Mouse (Mus musculus) hindbrain, embryonic 11.5 days (tissue): ENCODE results near the gene Sirt2. TPM values are rescaled to one million over a fixed set of nuclear protein-coding genes. Genes with fewer than 3 reads are reported as not detected.

Experiments
- ATAC-seq: fragments of 200-750 bp; cut with Nextera tagmentation; 2 replicates; pipeline ENCODE4 v1.8.0; 2017; ENCODE audit warnings: mild to moderate bottlenecking, moderate TSS enrichment, moderate library complexity; ENCODE audit not compliant: low FRiP score
- DNase-seq: peaks from one replicate; pipeline ENCODE4 v3.0.0-alpha.2; 2015; ENCODE audit warnings: low spot score
- H3K27ac ChIP-seq: fragments of 300-500 bp; sonication (generic); 2 replicates; pipeline ENCODE4 v1.5.1; 2014; ENCODE audit warnings: mild to moderate bottlenecking, low read depth, low read length
- H3K27me3 ChIP-seq: fragments of 300-500 bp; sonication (generic); 2 replicates; pipeline ENCODE4 v1.6.1; 2014; ENCODE audit warnings: mild to moderate bottlenecking, low read length, moderate library complexity, mixed read lengths; ENCODE audit not compliant: control insufficient read depth, insufficient read depth
- H3K36me3 ChIP-seq: fragments of 300-500 bp; sonication (generic); 2 replicates; pipeline ENCODE4 v1.6.1; 2014; ENCODE audit warnings: mild to moderate bottlenecking, low read length, moderate library complexity, mixed read lengths; ENCODE audit not compliant: control insufficient read depth, insufficient read depth
- H3K4me1 ChIP-seq: fragments of 300-500 bp; sonication (generic); replicated peaks from 2 replicates; pipeline ENCODE4 v1.6.1; 2014; ENCODE audit warnings: low read length, mixed read lengths; ENCODE audit not compliant: control insufficient read depth, insufficient read depth
- H3K4me2 ChIP-seq: fragments of 300-500 bp; sonication (generic); replicated peaks from 2 replicates; pipeline ENCODE4 v1.6.1; 2014; ENCODE audit warnings: mild to moderate bottlenecking, low read depth, low read length
- H3K4me3 ChIP-seq: fragments of 300-500 bp; sonication (generic); 2 replicates; pipeline ENCODE4 v1.5.1; 2014; ENCODE audit warnings: low read depth, low read length
- H3K9ac ChIP-seq: fragments of 300-500 bp; sonication (generic); 2 replicates; pipeline ENCODE4 v1.6.1; 2014; ENCODE audit warnings: low read depth, low read length
- H3K9me3 ChIP-seq: fragments of 300-500 bp; sonication (generic); 2 replicates; pipeline ENCODE4 v1.6.1; 2016; ENCODE audit warnings: low read length; ENCODE audit not compliant: control insufficient read depth
- WGBS: fragments of 180-500 bp; shearing (Covaris S2); extraction: QIAGEN DNeasy Blood & Tissue Kit; methylation state at CpG from one replicate; pipeline ENCODE4 v1.1.7; 2014; 5-methylcytosine and 5-hydroxymethylcytosine counted together
- polyA plus RNA-seq: library from polyadenylated mRNA; unstranded; fragments of >200 nt; fragmentation: Nextera tagmentation; extraction: Ambion mirVana; gene quantifications from 2 replicates; pipeline ENCODE4 v1.2.1, GENCODE M21; 2014

Sirt2 gene
- polyA plus RNA-seq: 79.1 and 80.3 TPM in 2 replicates

DNA sequence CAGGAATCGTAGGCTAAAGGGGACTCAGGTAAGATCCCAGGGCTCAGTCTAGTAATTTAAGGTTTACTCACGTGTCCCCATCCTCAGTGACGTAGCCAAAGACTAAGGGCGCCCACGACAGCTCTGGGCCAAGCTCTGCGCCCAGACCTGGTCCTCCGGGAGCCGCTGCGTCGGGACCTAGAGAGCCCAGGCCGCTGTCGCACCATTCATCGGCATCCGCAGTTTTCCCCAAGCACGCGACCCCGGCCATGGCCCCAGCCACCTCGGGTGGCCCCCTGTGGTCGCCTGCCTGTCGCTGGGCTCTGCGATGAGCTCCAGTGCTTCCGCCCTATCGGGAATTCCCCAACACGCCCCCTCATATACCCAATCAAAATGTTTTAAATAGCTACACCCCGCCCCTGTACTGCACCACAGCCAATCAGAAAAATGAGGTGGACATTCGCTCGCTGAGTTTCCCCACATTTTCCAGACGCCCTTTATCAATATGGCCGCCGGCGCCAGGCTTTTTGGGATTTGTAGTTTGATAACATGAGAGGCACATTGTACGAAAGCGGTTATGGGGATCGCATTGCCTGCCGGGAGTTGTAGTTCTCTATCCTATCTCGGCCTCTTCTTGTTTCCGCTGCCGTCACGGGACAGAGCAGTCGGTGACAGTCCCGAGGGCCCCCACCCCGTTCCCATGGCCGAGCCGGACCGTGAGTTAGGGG, at the start of gene Sirt2:
Sirt2 (plus strand) TSS at position 563 of the 707 bp plus-strand sequence.
- H3K27ac ChIP-seq: no peak within 1 kb of the TSS
- WGBS: under 1% methylated on average over 45 of the region's 45 CpGs
- H3K4me2 ChIP-seq: peak within 1 kb of the TSS; percentile 64
- peak; percentile 97 for DNase-seq
- no peaks in the 10 kb centered on the region for H3K36me3 ChIP-seq
- no peaks in the 10 kb centered on the region for H3K9me3 ChIP-seq
- H3K4me3 ChIP-seq: peak within 1 kb of the TSS; percentile 80
- H3K27me3 ChIP-seq: no peaks in the 10 kb centered on the region
- peak within 1 kb of the TSS; percentile 66 for H3K9ac ChIP-seq
- peak; percentile 99 for ATAC-seq
- no peaks in the 10 kb centered on the region for H3K4me1 ChIP-seq

GRCm38 (mm10) chr7:28717726-28718125, 48.8 kb upstream of the Sirt2 start:
- H3K4me1 ChIP-seq: no peaks in the 10 kb centered on the region
- no peaks in the 10 kb centered on the region for H3K9me3 ChIP-seq
- ATAC-seq (no peak), DNase-seq (no peak)
- no peak overlapping the region for H3K27ac ChIP-seq
- H3K4me2 ChIP-seq: no peak overlapping the region
- H3K27me3 ChIP-seq: no peaks in the 10 kb centered on the region
- H3K4me3 ChIP-seq: no peak overlapping the region
- no peaks in the 10 kb centered on the region for H3K36me3 ChIP-seq
- no peak overlapping the region for H3K9ac ChIP-seq
- 89% methylated on average over 10 of the region's 10 CpGs for WGBS

- Histone ChIP-seq H3K36me3 (no peaks in the 10 kb centered on the region), H3K9ac (no peak overlapping the region), H3K4me3 (no peak overlapping the region), H3K9me3 (no peaks in the 10 kb centered on the region), H3K4me2 (no peak overlapping the region), H3K27me3 (no peaks in the 10 kb centered on the region), H3K27ac (no peak overlapping the region), H3K4me1 (no peaks in the 10 kb centered on the region)
- DNase-seq (no peak), ATAC-seq (no peak)
- 61% methylated on average over 4 of the region's 4 CpGs for WGBS
These were observed 47.4 kb upstream of the Sirt2 start for GRCm38 (mm10) chr7:28719159-28719558.

DNA sequence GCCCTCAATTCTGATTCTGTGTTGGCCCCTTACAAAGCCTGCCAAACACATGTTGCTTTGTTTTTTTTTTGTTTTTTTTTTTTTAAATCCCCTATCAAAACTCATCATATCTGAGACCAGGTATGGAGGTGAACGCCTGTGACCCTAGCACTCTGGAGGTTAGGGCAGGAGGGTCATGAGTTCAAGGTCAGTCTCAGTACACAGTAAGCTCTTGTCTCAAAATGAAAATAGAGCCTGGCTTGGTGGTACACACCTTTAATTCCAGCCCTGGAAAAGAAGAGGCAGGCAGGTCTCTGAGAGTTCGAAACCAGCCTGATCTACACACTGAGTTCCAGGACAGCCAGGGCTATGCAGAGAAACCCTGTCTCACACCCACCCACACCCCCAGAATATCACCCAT, 46.9 kb upstream of the Sirt2 start:
- Histone ChIP-seq H3K36me3 (no peaks in the 10 kb centered on the region), H3K27ac (no peak overlapping the region), H3K4me2 (no peak overlapping the region), H3K9ac (no peak overlapping the region), H3K4me1 (no peaks in the 10 kb centered on the region), H3K27me3 (no peaks in the 10 kb centered on the region), H3K9me3 (no peaks in the 10 kb centered on the region), H3K4me3 (no peak overlapping the region)
- 95% methylated on average over 2 of the region's 2 CpGs for WGBS
- no peak for ATAC-seq
- no peak for DNase-seq

GRCm38 (mm10) chr7:28720753-28721537, 45.6 kb upstream of the Sirt2 start:
- no peaks in the 10 kb centered on the region for H3K36me3 ChIP-seq
- ATAC-seq: no peak
- 61% methylated on average over 3 of the region's 3 CpGs for WGBS

DNA sequence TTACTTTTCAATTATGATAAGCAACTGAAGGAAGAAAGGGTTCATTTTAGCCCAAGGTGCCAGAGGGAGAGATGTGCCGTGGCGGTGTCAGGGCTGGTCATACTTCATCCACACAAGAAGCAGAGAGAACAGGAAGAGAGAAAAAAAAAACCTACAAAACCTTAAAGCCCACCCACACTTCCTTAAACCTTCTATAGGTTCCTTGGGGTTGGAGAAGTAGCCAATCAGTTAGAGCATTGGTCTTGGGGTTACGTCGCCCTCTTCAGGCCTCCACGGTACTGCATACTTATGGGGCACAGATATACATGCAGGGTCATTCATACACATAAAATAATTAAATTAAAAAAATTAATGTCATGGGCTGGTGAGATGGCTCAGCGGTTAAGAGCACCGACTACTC, 44.5 kb upstream of the Sirt2 start:
- no peaks in the 10 kb centered on the region for H3K9me3 ChIP-seq
- H3K36me3 ChIP-seq: no peaks in the 10 kb centered on the region
- ATAC-seq (no peak), DNase-seq (no peak)
- 92% methylated on average over 7 of the region's 7 CpGs for WGBS
- no peak overlapping the region for H3K4me2 ChIP-seq
- no peak overlapping the region for H3K27ac ChIP-seq
- H3K4me1 ChIP-seq: no peaks in the 10 kb centered on the region
- H3K9ac ChIP-seq: no peak overlapping the region
- H3K27me3 ChIP-seq: no peaks in the 10 kb centered on the region
- no peak overlapping the region for H3K4me3 ChIP-seq

More at GRCm38 (mm10) chr7:28720753-28721537, 45.6 kb upstream of the Sirt2 start:
- Histone ChIP-seq H3K27ac (no peak overlapping the region), H3K9me3 (no peaks in the 10 kb centered on the region), H3K27me3 (no peaks in the 10 kb centered on the region), H3K4me3 (no peak overlapping the region), H3K9ac (no peak overlapping the region), H3K4me2 (no peak overlapping the region), H3K4me1 (no peaks in the 10 kb centered on the region)
- DNase-seq: no peak

- Histone ChIP-seq H3K4me3 (no peak overlapping the region), H3K4me1 (no peaks in the 10 kb centered on the region), H3K4me2 (no peak overlapping the region), H3K36me3 (no peaks in the 10 kb centered on the region), H3K27ac (no peak overlapping the region), H3K9ac (no peak overlapping the region), H3K9me3 (no peaks in the 10 kb centered on the region), H3K27me3 (no peaks in the 10 kb centered on the region)
- 94% methylated on average over 2 of the region's 2 CpGs for WGBS
- DNase-seq (no peak), ATAC-seq (no peak)
These were observed 41.9 kb upstream of the Sirt2 start for GRCm38 (mm10) chr7:28724613-28725012.

GRCm38 (mm10) chr7:28726600-28726999, 39.9 kb upstream of the Sirt2 start:
- Histone ChIP-seq H3K27me3 (no peaks in the 10 kb centered on the region), H3K36me3 (no peaks in the 10 kb centered on the region), H3K4me2 (no peak overlapping the region), H3K9me3 (no peaks in the 10 kb centered on the region; the same call in 1 of the 2 replicates), H3K4me1 (no peaks in the 10 kb centered on the region), H3K27ac (no peak overlapping the region), H3K4me3 (no peak overlapping the region), H3K9ac (no peak overlapping the region)
- DNase-seq (peak; percentile 87), ATAC-seq (no peak)
- WGBS: 8% methylated on average over 14 of the region's 14 CpGs
